Mouse (Mus musculus): ENCODE data around the gene Zdhhc20. TPM values are rescaled to one million over a fixed set of nuclear protein-coding genes. Genes with fewer than 3 reads are reported as not detected.
"Not testable (repeated sequence)": the region's sequence is repeated elsewhere in the genome, so short reads cannot be mapped to it uniquely, and the experiment has no call there.

Gene Zdhhc20
- polyA plus RNA-seq, 1 experiment: 5.1 TPM

- DNase-seq (ENCODE audit: low read depth in 1 of 2, low spot score in 2 of 2): peak; percentile 81 to 85
- H3K4me3 ChIP-seq (ENCODE audit: extremely low read depth, insufficient read depth, insufficient read length): peak overlapping the region; percentile 1; the same call in 1 of the 2 replicates
- TF ChIP-seq POLR2A (IDR thresholded peaks at IDR 0.05; ENCODE audit: low read depth, low read length) (peak; percentile 10; the same call in 1 of the 2 replicates), CTCF (IDR thresholded peaks at IDR 0.05; ENCODE audit: extremely low read depth, insufficient read depth, insufficient read length, insufficient replicate concordance) (peak; percentile 75; the same call in 1 of the 2 replicates)
- peak overlapping the region; percentile 59 for H3K27ac ChIP-seq (ENCODE audit: insufficient read depth, low read length)
- 18% methylated on average over 26 of the region's 26 CpGs for WGBS
- no peaks in the 10 kb centered on the region for H3K27me3 ChIP-seq (ENCODE audit: control insufficient read depth, insufficient read depth, low read length)
- no peaks in the 10 kb centered on the region for H3K36me3 ChIP-seq (ENCODE audit: control insufficient read depth, insufficient read depth, low read length)
- H3K4me1 ChIP-seq (ENCODE audit: control insufficient read depth, insufficient read depth, insufficient read length): peaks cover 18% of the 10 kb centered on the region
Measured at GRCm38 (mm10) chr14:57910501-57911068, 20.5 kb upstream of the Zdhhc20 start.

GRCm38 (mm10) chr14:57909297-57909696 lies 19.2 kb upstream of the Zdhhc20 start:
- H3K4me1 ChIP-seq (ENCODE audit: control insufficient read depth, insufficient read depth, insufficient read length): peaks cover 18% of the 10 kb centered on the region
- TF ChIP-seq POLR2A (IDR thresholded peaks at IDR 0.05; ENCODE audit: low read depth, low read length) (no peak), CTCF (IDR thresholded peaks at IDR 0.05; ENCODE audit: extremely low read depth, insufficient read depth, insufficient read length, insufficient replicate concordance) (no peak)
- H3K27ac ChIP-seq (ENCODE audit: insufficient read depth, low read length): peak overlapping the region; percentile 37

GRCm38 (mm10) chr14:57908431-57908830 lies 18.4 kb upstream of the Zdhhc20 start:
- no peaks in the 10 kb centered on the region for H3K27me3 ChIP-seq (ENCODE audit: control insufficient read depth, insufficient read depth, low read length)
- peak overlapping the region; percentile 93 for H3K27ac ChIP-seq (ENCODE audit: insufficient read depth, low read length)
- no peaks in the 10 kb centered on the region for H3K36me3 ChIP-seq (ENCODE audit: control insufficient read depth, insufficient read depth, low read length)
- no peak for TF ChIP-seq CTCF (IDR thresholded peaks at IDR 0.05; ENCODE audit: extremely low read depth, insufficient read depth, insufficient read length, insufficient replicate concordance)
- peak; percentile 13; the same call in 1 of the 2 replicates for TF ChIP-seq POLR2A (IDR thresholded peaks at IDR 0.05; ENCODE audit: low read depth, low read length)
- DNase-seq (ENCODE audit: low read depth in 1 of 2, low spot score in 2 of 2): peak; percentile 19 to 31
- WGBS: 8% methylated on average over 2 of the region's 2 CpGs
- H3K4me3 ChIP-seq (ENCODE audit: extremely low read depth, insufficient read depth, insufficient read length): no peak overlapping the region
- peaks cover 18% of the 10 kb centered on the region for H3K4me1 ChIP-seq (ENCODE audit: control insufficient read depth, insufficient read depth, insufficient read length)

More at GRCm38 (mm10) chr14:57909297-57909696, 19.2 kb upstream of the Zdhhc20 start:
- WGBS: 83% methylated on average over 5 of the region's 5 CpGs
- no peak for DNase-seq (ENCODE audit: low read depth in 1 of 2, low spot score in 2 of 2)
- H3K27me3 ChIP-seq (ENCODE audit: control insufficient read depth, insufficient read depth, low read length): no peaks in the 10 kb centered on the region
- H3K36me3 ChIP-seq (ENCODE audit: control insufficient read depth, insufficient read depth, low read length): no peaks in the 10 kb centered on the region
- no peak overlapping the region for H3K4me3 ChIP-seq (ENCODE audit: extremely low read depth, insufficient read depth, insufficient read length)

GRCm38 (mm10) chr14:57901998-57902397 lies 11.9 kb upstream of the Zdhhc20 start:
- Histone ChIP-seq H3K36me3 (ENCODE audit: control insufficient read depth, insufficient read depth, low read length) (no peaks in the 10 kb centered on the region), H3K27me3 (ENCODE audit: control insufficient read depth, insufficient read depth, low read length) (no peaks in the 10 kb centered on the region), H3K27ac (ENCODE audit: insufficient read depth, low read length) (no peak overlapping the region), H3K4me1 (ENCODE audit: control insufficient read depth, insufficient read depth, insufficient read length) (no peaks in the 10 kb centered on the region), H3K4me3 (ENCODE audit: extremely low read depth, insufficient read depth, insufficient read length) (no peak overlapping the region)
- WGBS: 83% methylated on average over 1 of the region's 1 CpGs
- no peak for TF ChIP-seq POLR2A (IDR thresholded peaks at IDR 0.05; ENCODE audit: low read depth, low read length)
- no peak for TF ChIP-seq CTCF (IDR thresholded peaks at IDR 0.05; ENCODE audit: extremely low read depth, insufficient read depth, insufficient read length, insufficient replicate concordance)
- no peak for DNase-seq (ENCODE audit: low read depth in 1 of 2, low spot score in 2 of 2)

GRCm38 (mm10) chr14:57896882-57897281 lies 6.8 kb upstream of the Zdhhc20 start:
- no peak for DNase-seq (ENCODE audit: low read depth in 1 of 2, low spot score in 2 of 2)
- H3K4me3 ChIP-seq (ENCODE audit: extremely low read depth, insufficient read depth, insufficient read length): no peak overlapping the region
- no peak for TF ChIP-seq CTCF (IDR thresholded peaks at IDR 0.05; ENCODE audit: extremely low read depth, insufficient read depth, insufficient read length, insufficient replicate concordance)
- no peak for TF ChIP-seq POLR2A (IDR thresholded peaks at IDR 0.05; ENCODE audit: low read depth, low read length)
- no peak overlapping the region for H3K27ac ChIP-seq (ENCODE audit: insufficient read depth, low read length)
- H3K36me3 ChIP-seq (ENCODE audit: control insufficient read depth, insufficient read depth, low read length): no peaks in the 10 kb centered on the region
- WGBS: 85% methylated on average over 12 of the region's 12 CpGs
- H3K27me3 ChIP-seq (ENCODE audit: control insufficient read depth, insufficient read depth, low read length): no peaks in the 10 kb centered on the region
- no peaks in the 10 kb centered on the region for H3K4me1 ChIP-seq (ENCODE audit: control insufficient read depth, insufficient read depth, insufficient read length)

GRCm38 (mm10) chr14:57896088-57896871 lies 6.2 kb upstream of the Zdhhc20 start:
- H3K27ac ChIP-seq (ENCODE audit: insufficient read depth, low read length); H3K4me1 ChIP-seq (ENCODE audit: control insufficient read depth, insufficient read depth, insufficient read length); DNase-seq (ENCODE audit: low read depth in 1 of 2, low spot score in 2 of 2); H3K36me3 ChIP-seq (ENCODE audit: control insufficient read depth, insufficient read depth, low read length); H3K27me3 ChIP-seq (ENCODE audit: control insufficient read depth, insufficient read depth, low read length); H3K4me3 ChIP-seq (ENCODE audit: extremely low read depth, insufficient read depth, insufficient read length): not testable (repeated sequence)
- 50% methylated on average over 8 of the region's 8 CpGs for WGBS

- Histone ChIP-seq H3K27ac (ENCODE audit: insufficient read depth, low read length) (no peak overlapping the region), H3K4me1 (ENCODE audit: control insufficient read depth, insufficient read depth, insufficient read length) (peaks cover 3% of the 10 kb centered on the region), H3K27me3 (ENCODE audit: control insufficient read depth, insufficient read depth, low read length) (no peaks in the 10 kb centered on the region), H3K36me3 (ENCODE audit: control insufficient read depth, insufficient read depth, low read length) (no peaks in the 10 kb centered on the region), H3K4me3 (ENCODE audit: extremely low read depth, insufficient read depth, insufficient read length) (no peak overlapping the region)
- DNase-seq (ENCODE audit: low read depth in 1 of 2, low spot score in 2 of 2): no peak
- 90% methylated on average over 2 of the region's 2 CpGs for WGBS
- TF ChIP-seq CTCF (IDR thresholded peaks at IDR 0.05; ENCODE audit: extremely low read depth, insufficient read depth, insufficient read length, insufficient replicate concordance): no peak
- TF ChIP-seq POLR2A (IDR thresholded peaks at IDR 0.05; ENCODE audit: low read depth, low read length): no peak
Measured at GRCm38 (mm10) chr14:57894346-57894745, 4.3 kb upstream of the Zdhhc20 start.
